Mouse (Mus musculus): ENCODE results near the gene Sulf2. TPM values are rescaled to one million over a fixed set of nuclear protein-coding genes. Genes with fewer than 3 reads are reported as not detected.

Gene Sulf2
- polyA plus RNA-seq, 1 experiment = 25.8 TPM

- no peaks in the 10 kb centered on the region for H3K79me3 ChIP-seq (ENCODE audit: low read depth)
- no peak overlapping the region for H3ac ChIP-seq (ENCODE audit: control insufficient read depth, insufficient read length, low read depth)
- no peaks in the 10 kb centered on the region for H3K27me3 ChIP-seq (ENCODE audit: control insufficient read depth, insufficient read depth, insufficient read length)
- no peak for TF ChIP-seq MAX (IDR thresholded peaks at IDR 0.05)
- no peak for TF ChIP-seq MYOG (IDR thresholded peaks at IDR 0.05; ENCODE audit: control insufficient read depth, extremely low read depth, insufficient read length)
- no peak for TF ChIP-seq CEBPB (IDR thresholded peaks at IDR 0.05; ENCODE audit: low read depth)
- TF ChIP-seq USF1 (IDR thresholded peaks at IDR 0.05; ENCODE audit: low read depth) = no peak
- no peak for TF ChIP-seq CTCF (IDR thresholded peaks at IDR 0.05; ENCODE audit: control insufficient read depth, insufficient read depth, insufficient read length)
- TF ChIP-seq MYOD1 (IDR thresholded peaks at IDR 0.05; ENCODE audit: control insufficient read depth, insufficient read length, low read depth) = no peak
- no peak for TF ChIP-seq FOSL1 (IDR thresholded peaks at IDR 0.05; ENCODE audit: insufficient read depth, low read length, poor library complexity, severe bottlenecking)
- H3K4me3 ChIP-seq (ENCODE audit: insufficient read depth, poor library complexity, severe bottlenecking) = no peak overlapping the region
- H3K36me3 ChIP-seq (ENCODE audit: control insufficient read depth, insufficient read depth) = peaks cover 37% of the 10 kb centered on the region
- H3K79me2 ChIP-seq (ENCODE audit: control insufficient read depth, insufficient read depth) = no peaks in the 10 kb centered on the region
Measured at GRCm38 (mm10) chr2:166074322-166074721, 81.1 kb downstream of the Sulf2 start.

GRCm38 (mm10) chr2:166073082-166073481 lies 82.4 kb downstream of the Sulf2 start:
- H3ac ChIP-seq (ENCODE audit: control insufficient read depth, insufficient read length, low read depth) = no peak overlapping the region
- no peaks in the 10 kb centered on the region for H3K79me3 ChIP-seq (ENCODE audit: low read depth)
- H3K36me3 ChIP-seq (ENCODE audit: control insufficient read depth, insufficient read depth) = peaks cover 47% of the 10 kb centered on the region
- H3K79me2 ChIP-seq (ENCODE audit: control insufficient read depth, insufficient read depth) = no peaks in the 10 kb centered on the region
- no peaks in the 10 kb centered on the region for H3K27me3 ChIP-seq (ENCODE audit: control insufficient read depth, insufficient read depth, insufficient read length)
- TF ChIP-seq USF1 (IDR thresholded peaks at IDR 0.05; ENCODE audit: low read depth) (no peak), CTCF (IDR thresholded peaks at IDR 0.05; ENCODE audit: control insufficient read depth, insufficient read depth, insufficient read length) (no peak), MYOG (IDR thresholded peaks at IDR 0.05; ENCODE audit: control insufficient read depth, extremely low read depth, insufficient read length) (no peak), CEBPB (IDR thresholded peaks at IDR 0.05; ENCODE audit: low read depth) (no peak), FOSL1 (IDR thresholded peaks at IDR 0.05; ENCODE audit: insufficient read depth, low read length, poor library complexity, severe bottlenecking) (no peak), MYOD1 (IDR thresholded peaks at IDR 0.05; ENCODE audit: control insufficient read depth, insufficient read length, low read depth) (no peak), MAX (IDR thresholded peaks at IDR 0.05) (no peak)
- no peak overlapping the region for H3K4me3 ChIP-seq (ENCODE audit: insufficient read depth, poor library complexity, severe bottlenecking)

GRCm38 (mm10) chr2:166071889-166072288 lies 83.6 kb downstream of the Sulf2 start:
- H3K79me3 ChIP-seq (ENCODE audit: low read depth) = no peaks in the 10 kb centered on the region
- H3K4me3 ChIP-seq (ENCODE audit: insufficient read depth, poor library complexity, severe bottlenecking) = no peak overlapping the region
- no peak overlapping the region for H3ac ChIP-seq (ENCODE audit: control insufficient read depth, insufficient read length, low read depth)
- H3K27me3 ChIP-seq (ENCODE audit: control insufficient read depth, insufficient read depth, insufficient read length) = no peaks in the 10 kb centered on the region
- TF ChIP-seq MYOG (IDR thresholded peaks at IDR 0.05; ENCODE audit: control insufficient read depth, extremely low read depth, insufficient read length) = no peak
- no peak for TF ChIP-seq CEBPB (IDR thresholded peaks at IDR 0.05; ENCODE audit: low read depth)
- peaks cover 53% of the 10 kb centered on the region for H3K36me3 ChIP-seq (ENCODE audit: control insufficient read depth, insufficient read depth)
- no peaks in the 10 kb centered on the region for H3K79me2 ChIP-seq (ENCODE audit: control insufficient read depth, insufficient read depth)

GRCm38 (mm10) chr2:166071481-166071880 lies 84.0 kb downstream of the Sulf2 start:
- H3K36me3 ChIP-seq (ENCODE audit: control insufficient read depth, insufficient read depth) = peaks cover 53% of the 10 kb centered on the region
- no peaks in the 10 kb centered on the region for H3K27me3 ChIP-seq (ENCODE audit: control insufficient read depth, insufficient read depth, insufficient read length)
- no peak overlapping the region for H3ac ChIP-seq (ENCODE audit: control insufficient read depth, insufficient read length, low read depth)
- TF ChIP-seq MAX (IDR thresholded peaks at IDR 0.05) = no peak
- no peak for TF ChIP-seq CTCF (IDR thresholded peaks at IDR 0.05; ENCODE audit: control insufficient read depth, insufficient read depth, insufficient read length)
- TF ChIP-seq CEBPB (IDR thresholded peaks at IDR 0.05; ENCODE audit: low read depth) = no peak
- no peak for TF ChIP-seq MYOD1 (IDR thresholded peaks at IDR 0.05; ENCODE audit: control insufficient read depth, insufficient read length, low read depth)
- TF ChIP-seq FOSL1 (IDR thresholded peaks at IDR 0.05; ENCODE audit: insufficient read depth, low read length, poor library complexity, severe bottlenecking) = no peak
- TF ChIP-seq USF1 (IDR thresholded peaks at IDR 0.05; ENCODE audit: low read depth) = no peak
- TF ChIP-seq MYOG (IDR thresholded peaks at IDR 0.05; ENCODE audit: control insufficient read depth, extremely low read depth, insufficient read length) = no peak
- no peak overlapping the region for H3K4me3 ChIP-seq (ENCODE audit: insufficient read depth, poor library complexity, severe bottlenecking)
- H3K79me3 ChIP-seq (ENCODE audit: low read depth) = no peaks in the 10 kb centered on the region
- H3K79me2 ChIP-seq (ENCODE audit: control insufficient read depth, insufficient read depth) = no peaks in the 10 kb centered on the region

- Histone ChIP-seq H3K79me3 (ENCODE audit: low read depth) (no peaks in the 10 kb centered on the region), H3K4me3 (ENCODE audit: insufficient read depth, poor library complexity, severe bottlenecking) (no peak overlapping the region), H3K36me3 (ENCODE audit: control insufficient read depth, insufficient read depth) (peaks cover 64% of the 10 kb centered on the region), H3K79me2 (ENCODE audit: control insufficient read depth, insufficient read depth) (no peaks in the 10 kb centered on the region), H3ac (ENCODE audit: control insufficient read depth, insufficient read length, low read depth) (no peak overlapping the region), H3K27me3 (ENCODE audit: control insufficient read depth, insufficient read depth, insufficient read length) (no peaks in the 10 kb centered on the region)
- TF ChIP-seq MYOG (IDR thresholded peaks at IDR 0.05; ENCODE audit: control insufficient read depth, extremely low read depth, insufficient read length) (no peak), CEBPB (IDR thresholded peaks at IDR 0.05; ENCODE audit: low read depth) (no peak), MYOD1 (IDR thresholded peaks at IDR 0.05; ENCODE audit: control insufficient read depth, insufficient read length, low read depth) (no peak), MAX (IDR thresholded peaks at IDR 0.05) (no peak), CTCF (IDR thresholded peaks at IDR 0.05; ENCODE audit: control insufficient read depth, insufficient read depth, insufficient read length) (no peak), FOSL1 (IDR thresholded peaks at IDR 0.05; ENCODE audit: insufficient read depth, low read length, poor library complexity, severe bottlenecking) (no peak), USF1 (IDR thresholded peaks at IDR 0.05; ENCODE audit: low read depth) (no peak)
Measured at GRCm38 (mm10) chr2:166069738-166070137, 85.7 kb downstream of the Sulf2 start.

GRCm38 (mm10) chr2:166069164-166069563 lies 86.3 kb downstream of the Sulf2 start:
- H3K36me3 ChIP-seq (ENCODE audit: control insufficient read depth, insufficient read depth) = peaks cover 66% of the 10 kb centered on the region
- no peak for TF ChIP-seq MYOD1 (IDR thresholded peaks at IDR 0.05; ENCODE audit: control insufficient read depth, insufficient read length, low read depth)
- TF ChIP-seq MYOG (IDR thresholded peaks at IDR 0.05; ENCODE audit: control insufficient read depth, extremely low read depth, insufficient read length) = no peak
- TF ChIP-seq CEBPB (IDR thresholded peaks at IDR 0.05; ENCODE audit: low read depth) = no peak
- no peak for TF ChIP-seq USF1 (IDR thresholded peaks at IDR 0.05; ENCODE audit: low read depth)
- TF ChIP-seq CTCF (IDR thresholded peaks at IDR 0.05; ENCODE audit: control insufficient read depth, insufficient read depth, insufficient read length) = no peak
- TF ChIP-seq MAX (IDR thresholded peaks at IDR 0.05) = no peak
- no peak for TF ChIP-seq FOSL1 (IDR thresholded peaks at IDR 0.05; ENCODE audit: insufficient read depth, low read length, poor library complexity, severe bottlenecking)
- no peaks in the 10 kb centered on the region for H3K79me2 ChIP-seq (ENCODE audit: control insufficient read depth, insufficient read depth)
- H3ac ChIP-seq (ENCODE audit: control insufficient read depth, insufficient read length, low read depth) = no peak overlapping the region
- no peak overlapping the region for H3K4me3 ChIP-seq (ENCODE audit: insufficient read depth, poor library complexity, severe bottlenecking)
- H3K79me3 ChIP-seq (ENCODE audit: low read depth) = no peaks in the 10 kb centered on the region
- H3K27me3 ChIP-seq (ENCODE audit: control insufficient read depth, insufficient read depth, insufficient read length) = no peaks in the 10 kb centered on the region

All from C2C12 (cell line).